Mouse (Mus musculus) thymus, adult 2 months (tissue): ENCODE data around the gene Trim15. TPM values are rescaled to one million over a fixed set of nuclear protein-coding genes. Genes with fewer than 3 reads are reported as not detected.

Experiments used
- DNase-seq: peaks from one replicate; pipeline ENCODE4 v3.0.0; 2021
- H3K27ac ChIP-seq: fragments of 200-500 bp; 2 replicates; pipeline ENCODE4 v1.5.1; 2012; ENCODE audit warnings: low read length, control low read depth; ENCODE audit not compliant: control insufficient read depth, insufficient read depth
- H3K27me3 ChIP-seq: fragments of 200-500 bp; 2 replicates; pipeline ENCODE4 v1.6.1; 2012; ENCODE audit warnings: mild to moderate bottlenecking, low read length, moderate library complexity, mixed read lengths; ENCODE audit not compliant: control insufficient read depth, insufficient read depth
- H3K36me3 ChIP-seq: fragments of 200-500 bp; 2 replicates; pipeline ENCODE4 v1.6.1; 2012; ENCODE audit warnings: mild to moderate bottlenecking, low read length, moderate library complexity; ENCODE audit not compliant: control insufficient read depth, insufficient read depth
- H3K4me1 ChIP-seq: fragments of 200-500 bp; replicated peaks from 2 replicates; pipeline ENCODE4 v1.6.1; 2012; ENCODE audit warnings: low read length; ENCODE audit not compliant: control insufficient read depth, insufficient read depth
- H3K4me3 ChIP-seq: fragments of 200-500 bp; 2 replicates; pipeline ENCODE4 v1.5.1; 2012; ENCODE audit warnings: mild to moderate bottlenecking, low read length, control low read depth, moderate library complexity; ENCODE audit not compliant: control insufficient read depth, insufficient read depth
- CTCF ChIP-seq: fragments of 200-500 bp; IDR thresholded peaks from 2 replicates; pipeline ENCODE4 v1.5.1; 2012; ENCODE audit warnings: mild to moderate bottlenecking, control low read depth, low read length, moderate library complexity, borderline replicate concordance; ENCODE audit not compliant: control insufficient read depth, poor library complexity, insufficient read depth; ENCODE audit errors: extremely low read depth
- POLR2A ChIP-seq: fragments of 200-500 bp; IDR thresholded peaks from 2 replicates; pipeline ENCODE4 v1.6.1; 2012; ENCODE audit warnings: mild to moderate bottlenecking, low read length, control low read depth, moderate library complexity; ENCODE audit not compliant: control insufficient read depth, poor library complexity, insufficient read depth; ENCODE audit errors: extremely low read depth
- WGBS: fragments of 180-500 bp; shearing (Covaris S2); methylation state at CpG from one replicate; pipeline ENCODE4 v1.1.7; 2018; 5-methylcytosine and 5-hydroxymethylcytosine counted together
- polyA plus RNA-seq: library from polyadenylated mRNA; depleted of rRNA; stranded (reverse); fragments of >200 nt; gene quantifications from 2 replicates; pipeline ENCODE4 v1.2.3, GENCODE M21; 2012

The Trim15 gene
- polyA plus RNA-seq, 1 experiment = 0.30 TPM

- H3K4me1 ChIP-seq = no peaks in the 10 kb centered on the region
- no peaks in the 10 kb centered on the region for H3K27me3 ChIP-seq
- no peak overlapping the region for H3K4me3 ChIP-seq
- H3K27ac ChIP-seq = no peak overlapping the region
- 73% methylated on average over 3 of the region's 3 CpGs for WGBS
- TF ChIP-seq CTCF (no peak), POLR2A (no peak)
- DNase-seq = no peak
- H3K36me3 ChIP-seq = no peaks in the 10 kb centered on the region
These were observed 36.6 kb upstream of the Trim15 start for GRCm38 (mm10) chr17:36903651-36904050.

GRCm38 (mm10) chr17:36900691-36901090 lies 33.7 kb upstream of the Trim15 start:
- no peak overlapping the region for H3K4me3 ChIP-seq
- 35% methylated on average over 1 of the region's 1 CpGs for WGBS
- no peaks in the 10 kb centered on the region for H3K27me3 ChIP-seq
- no peaks in the 10 kb centered on the region for H3K4me1 ChIP-seq
- TF ChIP-seq CTCF (no peak), POLR2A (no peak)
- peak; percentile 11 for DNase-seq
- no peaks in the 10 kb centered on the region for H3K36me3 ChIP-seq
- H3K27ac ChIP-seq = no peak overlapping the region

DNA sequence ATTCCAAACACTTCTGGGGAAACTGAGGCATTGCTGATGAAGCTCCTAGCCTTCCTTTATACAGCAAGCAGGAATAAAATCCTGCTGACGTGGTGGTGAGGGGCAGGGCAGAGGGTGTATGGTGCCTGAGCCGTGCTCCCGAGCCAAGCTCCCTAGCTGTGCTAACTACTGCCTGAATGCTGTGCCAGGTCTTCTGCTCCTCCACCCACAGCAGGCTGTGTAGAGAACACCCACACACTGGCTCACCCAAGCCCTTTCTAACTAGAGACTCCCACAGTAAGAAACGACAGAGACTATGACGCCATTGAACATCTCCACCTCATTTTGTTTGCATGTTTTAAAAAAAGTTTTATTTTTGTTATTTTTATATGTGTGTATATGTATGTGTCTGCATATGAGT lies 33.0 kb upstream of the Trim15 start:
- Histone ChIP-seq H3K36me3 (no peaks in the 10 kb centered on the region), H3K4me1 (no peaks in the 10 kb centered on the region), H3K4me3 (no peak overlapping the region), H3K27ac (no peak overlapping the region), H3K27me3 (no peaks in the 10 kb centered on the region)
- DNase-seq = no peak
- 92% methylated on average over 5 of the region's 5 CpGs for WGBS
- no peak for TF ChIP-seq POLR2A
- no peak for TF ChIP-seq CTCF

DNA sequence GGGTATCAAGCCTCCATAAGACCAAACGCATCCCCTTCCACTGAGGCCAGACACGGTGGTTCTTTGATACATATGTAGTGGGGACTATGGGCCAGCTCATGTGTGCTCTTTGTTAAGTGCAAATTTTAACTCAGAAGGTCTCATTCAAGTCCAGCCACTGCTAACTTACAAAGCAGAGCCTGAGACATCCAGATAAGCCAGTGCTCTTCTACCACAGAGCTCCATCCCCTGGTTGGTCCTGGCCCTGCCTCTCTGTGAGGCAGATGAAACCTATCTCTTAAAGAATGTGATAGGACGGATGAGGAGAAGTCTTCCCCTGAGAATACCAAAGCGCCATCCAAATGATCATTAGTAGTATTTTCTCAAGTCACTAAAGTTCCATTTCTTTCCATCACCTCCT lies 32.4 kb upstream of the Trim15 start:
- WGBS = 94% methylated on average over 4 of the region's 4 CpGs

GRCm38 (mm10) chr17:36897552-36898205 lies 30.7 kb upstream of the Trim15 start, which contains the start of gene Trim31:
Trim31 (plus strand) TSS chr17:36898118.
- 82% methylated on average over 6 of the region's 6 CpGs for WGBS
- Histone ChIP-seq H3K36me3 (no peaks in the 10 kb centered on the region), H3K27me3 (no peaks in the 10 kb centered on the region), H3K4me1 (no peaks in the 10 kb centered on the region), H3K27ac (no peak within 1 kb of the TSS), H3K4me3 (no peak within 1 kb of the TSS)
- no peak for DNase-seq
- TF ChIP-seq CTCF (no peak), POLR2A (no peak)

More for the DNA sequence above, 32.4 kb upstream of the Trim15 start:
- no peak for DNase-seq
- Histone ChIP-seq H3K4me3 (no peak overlapping the region), H3K27me3 (no peaks in the 10 kb centered on the region), H3K36me3 (no peaks in the 10 kb centered on the region), H3K27ac (no peak overlapping the region), H3K4me1 (no peaks in the 10 kb centered on the region)
- TF ChIP-seq POLR2A (no peak), CTCF (no peak)

GRCm38 (mm10) chr17:36897065-36897464 lies 30.1 kb upstream of the Trim15 start:
- Histone ChIP-seq H3K4me3 (no peak overlapping the region), H3K27me3 (no peaks in the 10 kb centered on the region), H3K36me3 (no peaks in the 10 kb centered on the region), H3K4me1 (no peaks in the 10 kb centered on the region), H3K27ac (no peak overlapping the region)
- no peak for DNase-seq
- TF ChIP-seq CTCF = no peak
- TF ChIP-seq POLR2A = no peak

GRCm38 (mm10) chr17:36896583-36896982 lies 29.6 kb upstream of the Trim15 start:
- Histone ChIP-seq H3K4me3 (no peak overlapping the region), H3K36me3 (no peaks in the 10 kb centered on the region), H3K27me3 (no peaks in the 10 kb centered on the region), H3K27ac (no peak overlapping the region), H3K4me1 (no peaks in the 10 kb centered on the region)
- TF ChIP-seq CTCF = no peak
- TF ChIP-seq POLR2A = no peak
- WGBS = 97% methylated on average over 1 of the region's 1 CpGs
- DNase-seq = peak; percentile 31
